Mouse (Mus musculus) embryonic facial prominence, embryonic 11.5 days (tissue): ENCODE results near the gene Vmn1r45. TPM values are rescaled to one million over a fixed set of nuclear protein-coding genes. Genes with fewer than 3 reads are reported as not detected.

ENCODE experiments used
- polyA plus RNA-seq: library from polyadenylated mRNA; unstranded; fragments of >200 nt; fragmentation: Nextera tagmentation; extraction: Ambion mirVana; gene quantifications from 2 replicates; pipeline ENCODE4 v1.2.1, GENCODE M21; 2014

The Vmn1r45 gene
- polyA plus RNA-seq, 1 experiment from 2014 or later: not detected

Other genes with a start within 250 kb of the Vmn1r45 start
- gene Vmn1r40, start 233.1 kb downstream of the Vmn1r45 start, polyA plus RNA-seq: not detected in 2 replicates
- not detected in 2 replicates for gene Vmn1r41, start 199.8 kb downstream of the Vmn1r45 start, polyA plus RNA-seq
- not detected in 2 replicates for gene Vmn1r42, start 64.2 kb downstream of the Vmn1r45 start, polyA plus RNA-seq
- gene Vmn1r43, start 64.2 kb downstream of the Vmn1r45 start, polyA plus RNA-seq: not detected in 2 replicates
- gene Vmn1r44, start 56.9 kb downstream of the Vmn1r45 start, polyA plus RNA-seq: not detected in 2 replicates
- not detected in 2 replicates for gene Vmn1r46, start 28.7 kb upstream of the Vmn1r45 start, polyA plus RNA-seq
- not detected in 2 replicates for gene Vmn1r47, start 75.5 kb upstream of the Vmn1r45 start, polyA plus RNA-seq
- gene Vmn1r48, start 96.2 kb upstream of the Vmn1r45 start, polyA plus RNA-seq: not detected in 2 replicates
- not detected in 2 replicates for gene Vmn1r49, start 137.9 kb upstream of the Vmn1r45 start, polyA plus RNA-seq
- not detected in 2 replicates for gene Vmn1r50, start 160.8 kb upstream of the Vmn1r45 start, polyA plus RNA-seq
- not detected in 2 replicates for gene Vmn1r51, start 182.0 kb upstream of the Vmn1r45 start, polyA plus RNA-seq
- not detected in 2 replicates for gene Vmn1r52, start 234.2 kb upstream of the Vmn1r45 start, polyA plus RNA-seq